Mouse (Mus musculus) adipocyte (in vitro differentiated cells): ENCODE results near the gene Kif18b.
A peak's percentile ranks its signal among the peaks of the same experiment; 100 is the strongest.

Source experiments
- DNase-seq: peaks from one replicate; pipeline ENCODE4 v3.0.0-alpha.2; 2016; ENCODE audit warnings: low spot score

The Kif18b gene

GRCm38 (mm10) chr11:102880585-102881313 is 44.2 kb downstream of the Kif18b start, which contains the start of the genes Eftud2 and Ccdc103:
Gene Eftud2, minus strand, starts transcription at chr11:102880985.
Gene Ccdc103, plus strand, starts transcription at chr11:102881204.
- peak; percentile 95 for DNase-seq

- no peak for DNase-seq
Observed at GRCm38 (mm10) chr11:102879558-102879957, 45.4 kb downstream of the Kif18b start.

DNA sequence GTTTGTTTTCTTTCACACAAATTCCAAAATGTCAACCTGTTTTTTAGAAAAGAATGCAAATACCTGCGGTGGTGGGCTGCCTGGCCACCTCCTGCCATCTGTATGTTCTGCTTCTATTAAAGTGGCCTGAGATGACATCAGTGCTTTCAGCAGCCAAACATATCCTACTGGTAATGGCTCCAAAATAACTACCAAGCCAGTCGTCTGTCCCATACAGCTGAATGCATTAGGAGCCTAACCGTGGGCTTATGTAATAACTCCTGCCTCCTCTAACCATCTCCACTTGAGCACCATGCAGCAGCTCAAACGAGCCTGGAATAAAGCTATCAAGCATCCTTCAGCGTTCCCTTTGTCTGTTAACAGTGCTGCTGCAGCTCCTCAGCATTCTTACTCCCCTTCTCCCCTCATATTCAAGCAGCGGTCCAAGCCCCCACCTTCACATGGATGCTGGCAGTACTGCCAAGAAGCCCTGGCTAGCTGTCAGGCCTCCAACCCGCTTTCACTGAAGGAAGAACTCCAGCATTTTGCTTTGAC is 50.1 kb downstream of the Kif18b start:
- DNase-seq: no peak

DNA sequence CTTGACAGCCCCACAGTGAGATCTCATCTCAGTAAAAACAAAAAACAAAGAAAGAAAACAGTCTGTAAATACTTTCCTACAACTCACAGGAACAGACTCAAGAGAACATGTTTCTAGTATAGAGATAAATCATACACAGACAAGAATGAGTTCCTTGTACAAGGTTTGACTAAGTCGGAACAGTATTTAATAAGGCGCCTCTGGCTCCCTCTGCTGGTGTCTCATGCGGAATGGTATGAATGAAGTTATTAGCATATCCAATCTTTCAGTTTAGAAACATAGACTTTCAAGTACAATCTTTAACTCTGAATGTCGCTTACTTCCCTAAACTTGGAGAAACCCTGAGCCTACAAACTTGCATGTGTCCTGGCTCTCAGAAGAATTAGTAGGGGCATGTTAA is 60.7 kb downstream of the Kif18b start:
- peak; percentile 87 for DNase-seq

DNA sequence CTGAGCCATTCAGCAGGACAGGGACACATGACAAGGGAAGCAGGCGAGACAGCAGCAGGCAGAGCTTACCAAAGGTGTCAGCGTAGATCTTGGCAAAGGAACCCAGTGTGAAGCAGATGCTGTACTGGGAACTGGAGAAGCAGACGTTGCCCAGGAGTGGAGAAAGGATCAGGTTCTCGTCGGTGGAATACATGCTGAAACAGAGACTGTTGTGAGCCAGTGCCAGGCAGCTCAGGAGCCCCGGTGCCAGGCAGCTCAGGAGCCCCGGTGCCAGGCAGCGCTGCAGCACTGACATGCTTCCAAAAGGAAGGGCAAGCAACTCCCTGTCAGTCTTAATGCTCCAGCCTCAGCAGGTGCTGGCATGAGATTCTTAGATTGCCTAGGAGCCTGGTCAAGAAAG is 65.0 kb downstream of the Kif18b start:
- DNase-seq: no peak

DNA sequence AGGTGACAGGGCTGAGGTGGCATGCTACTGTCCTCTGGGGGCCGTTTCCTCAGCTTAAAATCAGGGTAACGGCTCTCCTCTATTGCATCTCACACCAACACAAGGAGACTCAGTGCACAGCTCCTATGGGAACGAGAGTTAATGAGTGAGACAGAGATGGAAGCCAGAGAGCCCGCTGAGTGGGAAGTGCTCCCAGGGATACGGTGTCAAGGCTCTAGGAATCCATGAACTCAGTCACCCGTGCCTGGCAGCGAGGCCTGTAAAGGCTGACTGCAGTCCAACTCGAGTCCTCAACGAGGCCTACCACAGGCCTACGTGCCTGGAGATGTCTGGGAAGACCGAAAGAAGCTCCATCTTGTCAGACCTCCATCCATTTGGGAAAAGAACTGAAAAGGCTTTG is 66.0 kb downstream of the Kif18b start:
- no peak for DNase-seq

- no peak for DNase-seq
Observed at GRCm38 (mm10) chr11:102855941-102856340, 69.0 kb downstream of the Kif18b start.
